Mouse (Mus musculus): ENCODE measurements at regions not wholly inside any gene's neighbourhood (a gene's known extent, or its start where the extent isn't known, plus 50 kb on each side); places are given as distances from the start of the nearest gene placed in this dataset.

DNA sequence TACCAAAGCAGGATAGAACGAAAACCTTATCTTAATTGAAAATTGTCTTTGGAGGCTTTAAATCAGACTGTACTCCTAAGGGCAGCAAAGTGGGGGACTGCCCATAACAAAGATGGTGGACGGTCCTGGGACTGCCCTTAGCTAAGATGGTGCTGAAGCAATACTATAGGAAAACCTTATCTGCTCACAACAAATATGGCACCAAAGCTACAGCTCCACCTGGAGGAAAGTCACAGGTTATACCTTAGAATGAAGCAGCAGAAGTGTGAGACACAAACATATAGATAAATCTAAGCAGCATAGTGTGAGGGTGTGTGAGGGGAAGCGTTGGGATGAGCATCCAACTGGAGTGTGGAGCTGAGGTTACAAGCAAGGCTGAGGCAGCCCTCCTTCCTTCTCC is 368.5 kb downstream of the Ets1 start:
- no peak for TF ChIP-seq CTCF (IDR thresholded peaks at IDR 0.05; ENCODE audit: low read depth, low read length)
- TF ChIP-seq GATA2 (IDR thresholded peaks at IDR 0.05; ENCODE audit: borderline replicate concordance, low read depth, low read length) = no peak
- no peak for TF ChIP-seq TAL1 (conservative IDR thresholded peaks at IDR 0.05; ENCODE audit: low read depth, low read length)
